Mouse (Mus musculus): ENCODE measurements at regions not wholly inside any gene's neighbourhood (a gene's known extent, or its start where the extent isn't known, plus 50 kb on each side); places are given as distances from the start of the nearest gene placed in this dataset.

- DNase-seq (ENCODE audit: low spot score in 2 of 2), result peak in 1 of 2 experiments; percentile 5
Observed at GRCm38 (mm10) chr5:91198620-91199019, 59.2 kb downstream of the Areg start.

- no peak for DNase-seq (ENCODE audit: low spot score in 2 of 2)
Observed at GRCm38 (mm10) chr5:91200448-91200847, 61.0 kb downstream of the Areg start.

GRCm38 (mm10) chr5:91204225-91205005 is 65.0 kb downstream of the Areg start:
- DNase-seq (ENCODE audit: low spot score in 2 of 2), result no peak

- no peak for DNase-seq (ENCODE audit: low spot score in 2 of 2)
Observed at GRCm38 (mm10) chr5:91205350-91205880, 66.0 kb downstream of the Areg start.

- no peak for DNase-seq (ENCODE audit: low spot score in 2 of 2)
Observed at GRCm38 (mm10) chr5:91206569-91207490, 67.4 kb downstream of the Areg start.

- DNase-seq (ENCODE audit: low spot score in 2 of 2), result no peak
Observed at GRCm38 (mm10) chr5:91220174-91220573, 80.8 kb downstream of the Areg start.

GRCm38 (mm10) chr5:91241656-91242055 is 102.3 kb downstream of the Areg start:
- DNase-seq (ENCODE audit: low spot score in 2 of 2), result no peak

- no peak for DNase-seq (ENCODE audit: low spot score in 2 of 2)
Observed at GRCm38 (mm10) chr5:91247444-91247843, 108.0 kb downstream of the Areg start.

GRCm38 (mm10) chr5:91261895-91262294 is 122.5 kb downstream of the Areg start:
- no peak for DNase-seq (ENCODE audit: low spot score in 2 of 2)

- no peak for DNase-seq (ENCODE audit: low spot score in 2 of 2)
Observed at GRCm38 (mm10) chr5:91262526-91262925, 123.1 kb downstream of the Areg start.

GRCm38 (mm10) chr5:91270747-91271146 is 131.3 kb downstream of the Areg start:
- no peak for DNase-seq (ENCODE audit: low spot score in 2 of 2)

- DNase-seq (ENCODE audit: low spot score in 2 of 2), result no peak
Observed at GRCm38 (mm10) chr5:91271416-91271815, 131.4 kb downstream of the Btc start.

GRCm38 (mm10) chr5:91274411-91274810 is 128.4 kb downstream of the Btc start:
- DNase-seq (ENCODE audit: low spot score in 2 of 2), result no peak

- no peak for DNase-seq (ENCODE audit: low spot score in 2 of 2)
Observed at GRCm38 (mm10) chr5:91278466-91278865, 124.3 kb downstream of the Btc start.

- DNase-seq (ENCODE audit: low spot score in 2 of 2), result no peak
Observed at GRCm38 (mm10) chr5:91279464-91279863, 123.3 kb downstream of the Btc start.

- no peak for DNase-seq (ENCODE audit: low spot score in 2 of 2)
Observed at GRCm38 (mm10) chr5:91282969-91283368, 119.8 kb downstream of the Btc start.

- no peak for DNase-seq (ENCODE audit: low spot score in 2 of 2)
Observed at GRCm38 (mm10) chr5:91293073-91293472, 109.7 kb downstream of the Btc start.

- DNase-seq (ENCODE audit: low spot score in 2 of 2), result no peak
Observed at GRCm38 (mm10) chr5:91294957-91295356, 107.8 kb downstream of the Btc start.

- peak in 1 of 2 experiments; percentile 19 for DNase-seq (ENCODE audit: low spot score in 2 of 2)
Observed at GRCm38 (mm10) chr5:91297068-91297467, 105.7 kb downstream of the Btc start.

- no peak for DNase-seq (ENCODE audit: low spot score in 2 of 2)
Observed at GRCm38 (mm10) chr5:91302114-91302513, 100.7 kb downstream of the Btc start.

GRCm38 (mm10) chr5:91302943-91303342 is 99.9 kb downstream of the Btc start:
- no peak for DNase-seq (ENCODE audit: low spot score in 2 of 2)

GRCm38 (mm10) chr5:91303702-91304101 is 99.1 kb downstream of the Btc start:
- DNase-seq (ENCODE audit: low spot score in 2 of 2), result no peak

Data from left cerebral cortex, adult 8-10 months (tissue).